Mouse (Mus musculus) heart, embryonic 16.5 days (tissue): ENCODE measurements around the gene Hspb7. TPM values are rescaled to one million over a fixed set of nuclear protein-coding genes. Genes with fewer than 3 reads are reported as not detected.
A peak's percentile ranks its signal among the peaks of the same experiment; 100 is the strongest.

Experiments used
- ATAC-seq: fragments of 200-750 bp; cut with Nextera tagmentation; replicated peaks from 2 replicates; pipeline ENCODE4 v1.8.0; 2017; ENCODE audit warnings: moderate number of reproducible peaks; ENCODE audit not compliant: insufficient read depth, low FRiP score; ENCODE audit errors: extremely low read depth
- H3K27ac ChIP-seq: fragments of 300-500 bp; sonication (generic); 2 replicates; pipeline ENCODE4 v1.5.1; 2014; ENCODE audit warnings: mild to moderate bottlenecking, low read length, control low read depth, moderate library complexity
- H3K27me3 ChIP-seq: fragments of 300-500 bp; sonication (generic); 2 replicates; pipeline ENCODE4 v1.6.1; 2014; ENCODE audit warnings: low read length, mixed read lengths; ENCODE audit not compliant: control insufficient read depth, insufficient read depth
- H3K36me3 ChIP-seq: fragments of 300-500 bp; sonication (generic); 2 replicates; pipeline ENCODE4 v1.6.1; 2014; ENCODE audit not compliant: control insufficient read depth, insufficient read depth
- H3K4me1 ChIP-seq: fragments of 300-500 bp; sonication (generic); 2 replicates; pipeline ENCODE4 v1.6.1; 2014; ENCODE audit warnings: low read length, mixed read lengths; ENCODE audit not compliant: control insufficient read depth, insufficient read depth
- H3K4me2 ChIP-seq: fragments of 300-500 bp; sonication (generic); 2 replicates; pipeline ENCODE4 v1.6.1; 2014; ENCODE audit warnings: low read depth, mild to moderate bottlenecking, control low read depth, low read length
- H3K4me3 ChIP-seq: fragments of 300-500 bp; sonication (generic); 2 replicates; pipeline ENCODE4 v1.5.1; 2014; ENCODE audit warnings: mild to moderate bottlenecking, control low read depth, low read length
- H3K9ac ChIP-seq: fragments of 300-500 bp; sonication (generic); 2 replicates; pipeline ENCODE4 v1.6.1; 2014; ENCODE audit warnings: low read length, control low read depth
- H3K9me3 ChIP-seq: fragments of 300-500 bp; sonication (generic); replicated peaks from 2 replicates; pipeline ENCODE4 v1.6.1; 2016; ENCODE audit warnings: low read length; ENCODE audit not compliant: control insufficient read depth
- WGBS: fragments of 180-500 bp; shearing (Covaris S2); extraction: QIAGEN DNeasy Blood & Tissue Kit; methylation state at CpG from one replicate; pipeline ENCODE4 v1.1.7; 2014; 5-methylcytosine and 5-hydroxymethylcytosine counted together
- polyA plus RNA-seq: library from polyadenylated mRNA; unstranded; fragments of >200 nt; fragmentation: Nextera tagmentation; extraction: Ambion mirVana; gene quantifications from 2 replicates; pipeline ENCODE4 v1.2.1, GENCODE M21; 2015

Hspb7 gene
- polyA plus RNA-seq, 1 experiment from 2014 or later: 293 TPM

DNA sequence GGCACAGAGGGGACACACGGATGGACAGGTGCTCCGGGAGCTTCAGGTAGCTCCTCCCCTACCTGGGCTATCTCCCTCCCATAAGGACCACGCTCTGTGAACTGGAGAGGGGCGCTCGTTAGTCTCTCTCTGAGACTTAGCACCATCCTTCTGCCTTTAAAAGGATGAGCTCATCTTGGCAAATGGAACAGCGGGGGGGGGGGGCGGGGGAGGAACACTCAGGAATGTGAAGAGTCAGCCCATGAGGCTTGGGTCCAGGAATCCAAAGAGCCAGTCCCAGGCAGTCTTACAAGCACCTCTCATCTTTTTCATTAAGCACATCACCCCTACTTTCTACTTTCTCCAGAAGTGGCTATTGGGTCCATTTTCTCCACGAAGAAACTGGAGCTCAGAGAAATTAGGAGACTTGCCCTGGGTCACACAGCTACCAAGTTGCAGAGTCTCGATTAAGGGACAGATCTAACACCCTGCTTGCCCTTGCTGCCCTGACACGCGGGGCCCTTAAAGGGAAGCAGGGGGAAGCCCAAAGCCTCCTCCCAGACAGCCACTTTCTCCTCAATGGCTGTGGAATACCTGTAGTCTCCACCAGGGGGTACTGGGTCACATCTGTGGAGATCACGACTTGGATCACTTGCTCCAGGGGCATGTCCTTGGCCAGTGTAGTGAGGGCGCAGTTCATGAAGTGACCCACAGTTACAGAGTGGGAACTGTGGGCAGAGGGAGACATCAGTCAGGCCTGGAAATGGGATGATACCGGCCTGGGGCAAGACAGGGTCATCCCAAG, 13.9 kb upstream of the Hspb7 start:
- H3K4me1 ChIP-seq: peaks cover 17% of the 10 kb centered on the region
- no peaks in the 10 kb centered on the region for H3K36me3 ChIP-seq
- peak overlapping the region; percentile 57 for H3K27ac ChIP-seq
- H3K9ac ChIP-seq: peak overlapping the region; percentile 34; the same call in 1 of the 2 replicates
- no peaks in the 10 kb centered on the region for H3K9me3 ChIP-seq
- 27% methylated on average over 13 of the region's 14 CpGs for WGBS
- no peak overlapping the region for H3K4me2 ChIP-seq
- H3K27me3 ChIP-seq: peaks cover 3% of the 10 kb centered on the region; the same call in 1 of the 2 replicates
- H3K4me3 ChIP-seq: no peak overlapping the region
- peak; percentile 61 for ATAC-seq

GRCm38 (mm10) chr4:141408577-141408976, 12.0 kb upstream of the Hspb7 start:
- Histone ChIP-seq H3K9me3 (no peaks in the 10 kb centered on the region), H3K27ac (no peak overlapping the region), H3K4me2 (no peak overlapping the region), H3K4me1 (peaks cover 17% of the 10 kb centered on the region), H3K4me3 (no peak overlapping the region), H3K27me3 (peaks cover 3% of the 10 kb centered on the region; the same call in 1 of the 2 replicates), H3K36me3 (no peaks in the 10 kb centered on the region), H3K9ac (no peak overlapping the region)
- WGBS: 90% methylated on average over 3 of the region's 3 CpGs
- no peak for ATAC-seq

GRCm38 (mm10) chr4:141411430-141411992, 9.1 kb upstream of the Hspb7 start:
- no peaks in the 10 kb centered on the region for H3K9me3 ChIP-seq
- H3K27ac ChIP-seq: no peak overlapping the region
- no peaks in the 10 kb centered on the region for H3K36me3 ChIP-seq
- H3K4me2 ChIP-seq: no peak overlapping the region
- no peak overlapping the region for H3K9ac ChIP-seq
- no peak for ATAC-seq
- H3K4me1 ChIP-seq: peaks cover 9% of the 10 kb centered on the region
- no peak overlapping the region for H3K4me3 ChIP-seq
- no peaks in the 10 kb centered on the region for H3K27me3 ChIP-seq
- WGBS: 27% methylated on average over 22 of the region's 22 CpGs

DNA sequence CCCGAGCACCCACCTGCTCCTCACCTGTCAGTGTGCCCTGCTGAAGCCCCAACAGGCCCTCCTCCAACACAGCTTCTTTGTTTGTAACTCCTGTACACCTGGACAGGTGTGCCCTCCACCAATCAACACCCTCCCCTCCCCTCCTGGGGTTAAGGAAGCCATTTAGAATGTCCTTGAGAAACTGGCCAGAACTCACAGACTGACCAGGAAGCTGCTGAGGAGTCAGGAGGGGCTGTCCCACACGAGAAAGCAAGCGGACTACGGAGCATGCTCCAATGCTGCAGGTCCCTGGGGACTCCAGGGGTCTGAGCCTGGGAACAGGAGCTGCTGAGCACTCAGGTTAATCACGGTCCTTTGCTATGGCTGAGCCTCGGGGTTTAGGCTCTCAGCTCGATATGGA, 4.7 kb upstream of the Hspb7 start, which contains the start of gene Clcnkb:
Gene Clcnkb (minus strand): TSS at position 91 of the 400 bp plus-strand sequence.
- no peak within 1 kb of the TSS for H3K4me3 ChIP-seq

DNA sequence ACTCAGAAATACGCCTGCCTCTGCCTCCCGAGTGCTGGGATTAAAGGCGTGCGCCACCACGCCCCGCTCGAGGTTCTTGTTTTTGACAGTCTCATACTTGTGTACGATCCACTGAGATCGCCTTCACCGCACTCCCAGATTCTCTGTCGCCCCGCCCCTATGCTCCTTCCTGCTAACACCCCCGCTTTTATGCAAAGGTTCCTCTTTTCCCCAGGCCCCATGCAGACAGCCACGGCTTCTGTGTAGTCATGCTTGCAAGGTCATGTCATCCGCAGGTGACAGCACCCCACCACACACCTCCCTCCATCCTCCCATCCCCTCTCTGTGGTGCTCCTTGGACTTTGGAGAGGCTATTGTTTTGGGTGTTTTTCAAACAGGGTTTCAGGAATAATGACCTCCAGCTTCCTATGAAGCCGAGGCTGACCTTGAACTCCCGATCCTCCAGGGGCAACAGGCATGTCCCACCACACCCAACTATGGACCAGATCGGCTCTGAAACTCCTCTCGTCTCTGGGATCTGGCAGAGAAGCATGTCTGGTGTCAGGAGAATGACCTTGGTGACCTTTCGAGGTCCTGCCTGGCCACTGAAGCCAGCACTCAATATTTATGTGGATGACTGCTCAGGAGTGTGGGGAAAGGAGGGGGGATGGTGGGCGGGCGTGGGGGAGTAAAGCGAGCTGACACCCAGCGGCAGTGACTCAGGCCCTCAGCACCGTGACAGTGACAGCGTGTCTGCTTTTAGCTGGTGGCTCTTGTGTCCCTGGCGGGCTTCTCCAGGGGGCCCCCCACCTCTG, 984 bp upstream of the Hspb7 start:
- Histone ChIP-seq H3K36me3 (no peaks in the 10 kb centered on the region), H3K4me2 (peak overlapping the region; percentile 64), H3K27ac (peak overlapping the region; percentile 100), H3K4me3 (no peak overlapping the region), H3K27me3 (no peaks in the 10 kb centered on the region), H3K9me3 (no peaks in the 10 kb centered on the region), H3K4me1 (peaks cover 21% of the 10 kb centered on the region), H3K9ac (peak overlapping the region; percentile 98)
- peak; percentile 29; the same call in 1 of the 2 replicates for ATAC-seq
- WGBS: 47% methylated on average over 27 of the region's 27 CpGs

More for the DNA sequence above, 4.7 kb upstream of the Hspb7 start, which contains the start of gene Clcnkb:
- Histone ChIP-seq H3K9me3 (no peaks in the 10 kb centered on the region), H3K4me2 (no peak within 1 kb of the TSS), H3K4me1 (peaks cover 16% of the 10 kb centered on the region), H3K36me3 (no peaks in the 10 kb centered on the region), H3K27ac (no peak within 1 kb of the TSS), H3K27me3 (no peaks in the 10 kb centered on the region), H3K9ac (no peak within 1 kb of the TSS)
- ATAC-seq: no peak
- 65% methylated on average over 7 of the region's 7 CpGs for WGBS

- 0 out of 2 replicates have a peak, but pooled peaks have one; percentile 4 for ATAC-seq
- Histone ChIP-seq H3K9me3 (no peaks in the 10 kb centered on the region), H3K36me3 (no peaks in the 10 kb centered on the region), H3K4me2 (peak overlapping the region; percentile 64), H3K9ac (peak overlapping the region; percentile 98), H3K4me3 (peak overlapping the region; percentile 83), H3K4me1 (peaks cover 25% of the 10 kb centered on the region), H3K27me3 (no peaks in the 10 kb centered on the region), H3K27ac (peak overlapping the region; percentile 100)
- 21% methylated on average over 9 of the region's 9 CpGs for whole genome bisulfite sequencing
Observed at GRCm38 (mm10) chr4:141420886-141421285, 307 bp downstream of the Hspb7 start.

DNA sequence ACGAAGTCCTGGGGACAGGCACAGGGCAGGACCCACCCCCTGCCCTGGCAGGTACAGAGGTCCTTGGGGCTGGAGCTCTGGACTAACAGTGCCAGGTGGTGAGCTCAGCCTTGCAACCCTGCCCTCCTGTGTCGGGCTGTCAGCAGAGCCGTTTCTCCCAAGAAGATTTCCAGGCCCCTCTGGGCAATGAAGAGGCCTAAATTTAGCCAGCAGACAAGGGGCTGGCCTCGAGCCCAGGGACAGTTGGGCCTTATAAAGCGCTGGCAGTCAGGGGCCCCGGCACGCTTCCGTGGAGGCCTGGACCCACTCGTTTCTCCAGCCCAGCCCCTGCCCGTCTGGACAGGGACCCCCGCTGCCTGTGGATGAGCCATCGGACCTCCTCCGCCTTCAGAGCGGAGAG, 844 bp downstream of the Hspb7 start:
- WGBS: 15% methylated on average over 14 of the region's 14 CpGs
- H3K4me1 ChIP-seq: peaks cover 28% of the 10 kb centered on the region
- H3K4me2 ChIP-seq: peak overlapping the region; percentile 76

GRCm38 (mm10) chr4:141422841-141423240, 2.3 kb downstream of the Hspb7 start:
- Histone ChIP-seq H3K36me3 (no peaks in the 10 kb centered on the region), H3K4me1 (peaks cover 38% of the 10 kb centered on the region), H3K27me3 (no peaks in the 10 kb centered on the region), H3K4me3 (peak overlapping the region; percentile 83), H3K9me3 (no peaks in the 10 kb centered on the region), H3K27ac (peak overlapping the region; percentile 91), H3K4me2 (peak overlapping the region; percentile 76), H3K9ac (peak overlapping the region; percentile 98)
- WGBS: 39% methylated on average over 5 of the region's 5 CpGs
- no peak for ATAC-seq

More for the DNA sequence above, 844 bp downstream of the Hspb7 start:
- Histone ChIP-seq H3K9ac (peak overlapping the region; percentile 98), H3K9me3 (no peaks in the 10 kb centered on the region), H3K4me3 (peak overlapping the region; percentile 83), H3K27ac (peak overlapping the region; percentile 100), H3K27me3 (no peaks in the 10 kb centered on the region), H3K36me3 (no peaks in the 10 kb centered on the region)
- peak; percentile 72 for ATAC-seq
